Mouse (Mus musculus): Measurements from ENCODE around the gene Cd3g.

GRCm38 (mm10) chr9:44954432-44954831 is 25.8 kb downstream of the Cd3g start:
- TF ChIP-seq CTCF (IDR thresholded peaks at IDR 0.05; ENCODE audit: low read depth): no peak
- TF ChIP-seq EP300 (IDR thresholded peaks at IDR 0.05; ENCODE audit: low read depth): no peak

Data from heart, postnatal 0 days (tissue).